Mouse (Mus musculus): Measurements from ENCODE around the gene Eps8l3. TPM values are rescaled to one million over a fixed set of nuclear protein-coding genes. Genes with fewer than 3 reads are reported as not detected.

The Eps8l3 gene
- not detected in 2 replicates for polyA plus RNA-seq (2015; fragmentation: Nextera tagmentation; extraction: Ambion mirVana)

GRCm38 (mm10) chr3:107877005-107877404 lies at the start of gene Eps8l3:
Eps8l3 (plus strand) TSS chr3:107877229.

GRCm38 (mm10) chr3:107895720-107896569 lies 18.9 kb downstream of the Eps8l3 start, which contains the start of gene Gstm5:
Gstm5 (plus strand) TSS chr3:107895821.

GRCm38 (mm10) chr3:107931670-107932069 lies 54.6 kb downstream of the Eps8l3 start, which contains the start of gene Gstm7:
Gstm7 (minus strand) TSS chr3:107931817.

Other genes with a start within 250 kb of the Eps8l3 start
- not detected in 2 replicates for gene Gm10961, start 245.9 kb upstream of the Eps8l3 start, polyA plus RNA-seq (2015; fragmentation: Nextera tagmentation; extraction: Ambion mirVana)
- 16.9 and 17.8 TPM in 2 replicates for gene Strip1, start 245.5 kb upstream of the Eps8l3 start, polyA plus RNA-seq (2015; fragmentation: Nextera tagmentation; extraction: Ambion mirVana)
- gene Ahcyl1, start 180.7 kb upstream of the Eps8l3 start, polyA plus RNA-seq (2015; fragmentation: Nextera tagmentation; extraction: Ambion mirVana) = 32.7 and 32.9 TPM in 2 replicates
- gene Csf1, start 116.8 kb upstream of the Eps8l3 start, polyA plus RNA-seq (2015; fragmentation: Nextera tagmentation; extraction: Ambion mirVana) = 13.1 and 17.2 TPM in 2 replicates
- gene Gstm5, start 18.6 kb downstream of the Eps8l3 start, polyA plus RNA-seq (2015; fragmentation: Nextera tagmentation; extraction: Ambion mirVana) = 106 and 112 TPM in 2 replicates
- gene Gstm7, start 54.6 kb downstream of the Eps8l3 start, polyA plus RNA-seq (2015; fragmentation: Nextera tagmentation; extraction: Ambion mirVana) = 6.6 and 6.8 TPM in 2 replicates
- gene Gstm6, start 66.5 kb downstream of the Eps8l3 start, polyA plus RNA-seq (2015; fragmentation: Nextera tagmentation; extraction: Ambion mirVana) = 2.7 and 3.5 TPM in 2 replicates
- gene Gstm3, start 92.1 kb downstream of the Eps8l3 start, polyA plus RNA-seq (2015; fragmentation: Nextera tagmentation; extraction: Ambion mirVana) = not detected in 2 replicates
- 47.5 and 65.3 TPM in 2 replicates for gene Gstm2, start 109.2 kb downstream of the Eps8l3 start, polyA plus RNA-seq (2015; fragmentation: Nextera tagmentation; extraction: Ambion mirVana)
- gene Gstm1, start 140.7 kb downstream of the Eps8l3 start, polyA plus RNA-seq (2015; fragmentation: Nextera tagmentation; extraction: Ambion mirVana) = 115 and 116 TPM in 2 replicates
- 10.6 and 12.4 TPM in 2 replicates for gene Gstm4, start 167.7 kb downstream of the Eps8l3 start, polyA plus RNA-seq (2015; fragmentation: Nextera tagmentation; extraction: Ambion mirVana)
- 10.6 and 13.3 TPM in 2 replicates for gene Ampd2, start 209.4 kb downstream of the Eps8l3 start, polyA plus RNA-seq (2015; fragmentation: Nextera tagmentation; extraction: Ambion mirVana)
- gene Gnat2, start 215.6 kb downstream of the Eps8l3 start, polyA plus RNA-seq (2015; fragmentation: Nextera tagmentation; extraction: Ambion mirVana) = 0.22 and 0.27 TPM in 2 replicates